Mouse (Mus musculus) G1E-ER4 (cell line): ENCODE measurements around the gene Hspa1a. TPM values are rescaled to one million over a fixed set of nuclear protein-coding genes. Genes with fewer than 3 reads are reported as not detected.

Experiments used
- GATA1 ChIP-seq: IDR thresholded peaks from one replicate; pipeline ENCODE4 v1.8.0; 2012; ENCODE audit warnings: low read length, inconsistent platforms
- polyA plus RNA-seq: library from polyadenylated mRNA; stranded (reverse); fragments of >175 nt; gene quantifications from 2 replicates; pipeline ENCODE4 v1.2.3, GENCODE M21; 2012

The Hspa1a gene
- polyA plus RNA-seq, 1 experiment = not detected

DNA sequence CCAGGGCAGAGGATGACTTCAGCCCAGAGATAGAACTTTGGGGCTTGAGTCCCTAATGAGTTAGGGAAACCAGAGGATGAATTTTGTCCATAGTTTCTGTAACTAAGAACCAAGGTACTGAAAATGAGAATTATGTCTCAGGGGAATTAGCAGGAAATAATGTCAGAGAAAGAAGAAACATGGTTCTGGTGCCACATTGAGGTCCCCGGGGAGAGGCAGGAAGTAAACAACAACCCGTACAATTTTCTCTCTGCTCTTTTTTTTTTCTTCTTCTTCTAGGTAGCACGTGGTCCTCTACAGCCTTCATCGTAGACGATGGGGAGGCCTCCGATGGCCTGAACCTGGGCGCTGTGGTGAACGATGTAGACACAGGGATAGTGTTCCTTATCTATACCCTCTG lies 39.7 kb downstream of the Hspa1a start:
- no peak for TF ChIP-seq GATA1

DNA sequence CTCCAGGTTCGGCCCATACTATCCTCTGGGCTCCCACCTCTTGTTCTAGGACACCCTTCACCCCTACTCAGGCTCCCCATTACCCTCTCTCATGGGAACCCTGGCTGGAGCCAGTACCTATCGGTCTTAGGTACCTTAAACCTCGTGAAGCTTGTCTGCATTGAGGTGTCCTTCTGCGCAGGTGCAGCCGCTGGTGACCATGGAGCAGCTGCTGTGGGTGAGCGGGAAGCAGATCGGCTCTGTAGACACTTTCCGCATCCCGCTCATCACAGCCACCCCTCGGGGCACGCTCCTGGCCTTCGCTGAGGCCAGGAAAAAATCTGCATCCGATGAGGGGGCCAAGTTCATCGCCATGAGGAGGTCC lies 40.2 kb downstream of the Hspa1a start:
- TF ChIP-seq GATA1 = no peak

DNA sequence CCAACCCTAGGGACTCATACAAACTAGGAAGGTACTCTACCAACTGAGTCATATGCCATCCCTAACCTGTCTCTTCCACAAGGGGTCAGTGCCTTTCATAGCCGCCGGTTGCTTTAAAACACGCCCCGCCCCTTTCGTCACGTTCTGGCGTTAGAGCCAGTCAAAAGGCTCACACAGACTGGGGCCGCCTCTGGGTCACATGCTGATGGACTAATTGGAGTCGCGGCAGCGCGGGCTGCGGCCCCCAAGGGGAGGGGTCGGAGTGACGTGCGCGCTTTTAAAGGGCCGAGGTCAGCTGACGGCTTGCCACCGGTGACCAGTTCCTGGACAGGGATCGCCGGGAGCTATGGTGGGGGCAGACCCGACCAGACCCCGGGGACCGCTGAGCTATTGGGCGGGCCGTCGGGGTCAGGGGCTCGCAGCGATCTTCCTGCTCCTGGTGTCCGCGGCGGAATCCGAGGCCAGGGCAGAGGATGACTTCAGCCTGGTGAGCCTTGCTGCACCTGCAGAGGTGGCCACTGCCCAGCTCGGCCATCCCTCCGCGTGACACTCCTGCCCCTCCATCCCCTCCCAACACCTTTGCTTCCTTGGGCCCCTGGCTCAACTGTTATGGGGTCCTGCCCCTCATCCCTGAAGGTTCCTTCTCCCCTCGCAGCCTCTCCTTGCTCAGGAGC lies 40.8 kb downstream of the Hspa1a start, which contains the start of gene Neu1:
Gene Neu1, plus strand, starts transcription at position 193 of the 674 bp plus-strand sequence.
- TF ChIP-seq GATA1 = no peak

DNA sequence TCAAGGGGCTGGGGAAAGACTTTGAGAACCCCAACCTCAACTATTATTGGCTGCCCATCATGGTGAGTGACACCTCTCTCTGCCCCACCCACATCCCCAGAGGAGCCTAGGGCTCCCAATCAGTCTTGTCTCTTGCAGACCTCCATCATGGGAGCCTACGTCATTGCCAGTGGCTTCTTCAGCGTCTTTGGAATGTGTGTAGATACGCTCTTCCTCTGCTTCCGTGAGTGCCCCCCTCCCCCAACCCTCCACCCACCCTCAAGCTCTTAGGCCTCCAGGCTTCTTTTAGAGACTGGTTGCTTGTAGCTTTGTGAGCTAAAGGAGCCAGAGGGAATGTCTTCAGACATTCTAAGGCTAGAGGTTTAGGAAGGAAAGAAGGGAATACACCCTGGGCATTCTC lies 43.1 kb downstream of the Hspa1a start:
- TF ChIP-seq GATA1 = no peak

DNA sequence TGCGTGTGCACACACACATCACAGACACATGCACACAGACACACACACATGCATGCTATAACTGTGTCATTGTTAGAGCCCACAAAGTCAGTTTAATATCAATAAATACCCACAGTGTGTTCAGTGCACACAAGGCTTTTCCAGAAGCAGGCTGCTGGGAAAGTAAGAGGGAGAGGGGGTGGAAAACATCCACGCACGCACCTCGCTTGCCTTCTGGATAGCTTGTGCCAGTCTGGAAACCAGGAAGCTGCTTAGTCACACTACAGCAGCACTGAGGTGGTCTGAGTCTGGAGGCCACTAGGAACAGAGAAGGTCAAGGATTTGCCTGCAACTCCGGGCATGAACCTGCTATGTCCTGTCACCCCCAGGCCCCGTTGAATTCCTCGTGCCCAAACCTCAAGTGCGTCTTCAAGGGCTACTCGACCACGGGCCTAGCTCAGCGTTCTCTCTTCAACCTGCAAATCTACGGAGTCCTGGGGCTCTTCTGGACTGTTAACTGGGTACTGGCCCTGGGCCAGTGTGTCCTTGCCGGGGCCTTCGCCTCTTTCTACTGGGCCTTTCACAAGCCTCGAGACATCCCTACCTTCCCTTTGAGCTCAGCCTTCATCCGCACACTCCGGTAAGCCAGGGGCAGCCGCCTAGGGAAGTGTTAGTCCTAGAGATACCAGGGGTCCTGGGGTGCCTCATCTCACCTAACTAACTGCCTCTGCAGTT lies 44.5 kb downstream of the Hspa1a start:
- no peak for TF ChIP-seq GATA1

DNA sequence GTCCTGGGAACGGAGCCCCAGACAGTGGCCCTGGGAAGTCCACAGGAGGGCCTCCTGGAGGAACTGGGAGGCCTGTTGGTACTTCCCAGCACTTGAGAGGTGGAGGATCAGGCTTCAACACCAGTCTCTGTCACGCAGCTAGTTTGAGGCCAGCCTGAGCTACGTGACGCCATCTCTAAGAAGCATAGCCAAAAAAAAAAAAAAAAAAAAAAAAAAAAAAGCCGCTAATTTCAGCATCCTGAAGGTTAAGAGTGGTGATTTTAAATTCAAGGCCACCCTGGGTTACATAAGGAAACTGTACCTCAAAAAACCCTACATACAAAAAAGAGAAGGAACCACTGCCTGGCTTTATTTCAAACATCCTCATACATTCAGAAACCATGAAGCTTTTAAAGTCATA lies 47.7 kb downstream of the Hspa1a start:
- TF ChIP-seq GATA1 = no peak

DNA sequence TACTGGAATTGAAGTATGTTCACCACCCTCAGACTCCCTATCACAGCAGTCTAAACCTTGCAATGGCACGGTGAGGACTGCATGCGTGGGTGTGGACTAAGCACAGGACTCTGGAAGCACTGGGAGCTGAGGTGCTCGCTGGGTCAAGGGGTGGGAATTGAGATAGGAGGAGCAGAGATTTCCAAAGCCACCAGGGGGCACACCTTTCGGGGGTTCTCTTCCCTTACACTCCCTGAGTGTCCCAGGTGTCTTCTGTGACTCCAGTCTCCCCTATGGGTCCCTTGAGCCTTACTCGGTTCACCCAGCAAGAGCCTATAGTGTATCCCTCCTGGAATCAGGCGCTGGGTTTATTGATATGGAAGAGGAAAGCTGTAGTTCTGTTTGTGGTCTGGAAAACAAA lies 49.0 kb downstream of the Hspa1a start:
- no peak for TF ChIP-seq GATA1

Other genes with a start within 250 kb of the Hspa1a start
- gene C4b, start 228.3 kb downstream of the Hspa1a start, polyA plus RNA-seq = not detected in 2 replicates
- not detected in 2 replicates for gene Cyp21a1, start 167.6 kb downstream of the Hspa1a start, polyA plus RNA-seq
- 52.4 and 52.9 TPM in 2 replicates for gene Stk19, start 135.2 kb downstream of the Hspa1a start, polyA plus RNA-seq
- gene Dxo, start 135.1 kb downstream of the Hspa1a start, polyA plus RNA-seq = 47.6 and 78.7 TPM in 2 replicates
- gene Skiv2l, start 121.9 kb downstream of the Hspa1a start, polyA plus RNA-seq = 62.2 and 65.4 TPM in 2 replicates
- gene Nelfe, start 121.8 kb downstream of the Hspa1a start, polyA plus RNA-seq = 375 and 385 TPM in 2 replicates
- gene Cfb, start 109.6 kb downstream of the Hspa1a start, polyA plus RNA-seq = not detected in 2 replicates
- 24.4 and 27.6 TPM in 2 replicates for gene Zbtb12, start 92.7 kb downstream of the Hspa1a start, polyA plus RNA-seq
- gene Gm20547, start 90.1 kb downstream of the Hspa1a start, polyA plus RNA-seq = not detected in 2 replicates
- gene C2, start 73.9 kb downstream of the Hspa1a start, polyA plus RNA-seq = 0.49 and 1.3 TPM in 2 replicates
- 352 and 449 TPM in 2 replicates for gene Ehmt2, start 73.7 kb downstream of the Hspa1a start, polyA plus RNA-seq
- not detected in 2 replicates for gene Slc44a4, start 57.7 kb downstream of the Hspa1a start, polyA plus RNA-seq
- gene Neu1, start 40.9 kb downstream of the Hspa1a start, polyA plus RNA-seq = 12.3 and 17.6 TPM in 2 replicates
- gene Hspa1b, start 12.9 kb downstream of the Hspa1a start, polyA plus RNA-seq = 0.33 and 0.36 TPM in 2 replicates
- 0.12 TPM in 1 of 2 replicates, not detected in the other for gene Gm20481, start 2.2 kb downstream of the Hspa1a start, polyA plus RNA-seq
- 0.02 TPM in 1 of 2 replicates, not detected in the other for gene Hspa1l, start 547 bp upstream of the Hspa1a start, polyA plus RNA-seq
- gene Lsm2, start 9.7 kb upstream of the Hspa1a start, polyA plus RNA-seq = 309 and 320 TPM in 2 replicates
- 965 and 1,080 TPM in 2 replicates for gene Vars, start 28.8 kb upstream of the Hspa1a start, polyA plus RNA-seq
- gene Vwa7, start 44.4 kb upstream of the Hspa1a start, polyA plus RNA-seq = 1.0 and 1.4 TPM in 2 replicates
- gene Sapcd1, start 55.9 kb upstream of the Hspa1a start, polyA plus RNA-seq = 40.3 and 64.9 TPM in 2 replicates
- gene Msh5, start 74.6 kb upstream of the Hspa1a start, polyA plus RNA-seq = 7.0 and 7.1 TPM in 2 replicates
- 168 and 216 TPM in 2 replicates for gene Clic1, start 77.8 kb upstream of the Hspa1a start, polyA plus RNA-seq
- 156 and 185 TPM in 2 replicates for gene Ddah2, start 86.9 kb upstream of the Hspa1a start, polyA plus RNA-seq
- not detected in 2 replicates for gene Ly6g6c, start 93.2 kb upstream of the Hspa1a start, polyA plus RNA-seq
- gene Mpig6b, start 94.0 kb upstream of the Hspa1a start, polyA plus RNA-seq = not detected in 2 replicates
- not detected in 2 replicates for gene Ly6g6e, start 104.7 kb upstream of the Hspa1a start, polyA plus RNA-seq
- 0.22 TPM in 1 of 2 replicates, not detected in the other for gene Ly6g6d, start 105.9 kb upstream of the Hspa1a start, polyA plus RNA-seq
- gene Ly6g6f, start 113.5 kb upstream of the Hspa1a start, polyA plus RNA-seq = 0.05 and 0.06 TPM in 2 replicates
- 112 and 148 TPM in 2 replicates for gene Abhd16a, start 117.1 kb upstream of the Hspa1a start, polyA plus RNA-seq
- gene Ly6g5c, start 136.1 kb upstream of the Hspa1a start, polyA plus RNA-seq = not detected in 2 replicates
- gene Ly6g5b, start 143.3 kb upstream of the Hspa1a start, polyA plus RNA-seq = 0.08 and 0.15 TPM in 2 replicates
- 62.0 and 85.8 TPM in 2 replicates for gene Gpank1, start 149.3 kb upstream of the Hspa1a start, polyA plus RNA-seq
- gene Csnk2b, start 149.9 kb upstream of the Hspa1a start, polyA plus RNA-seq = 66.1 and 68.9 TPM in 2 replicates
- gene D17H6S53E, start 154.2 kb upstream of the Hspa1a start, polyA plus RNA-seq = 11.4 and 13.3 TPM in 2 replicates
- gene Apom, start 159.9 kb upstream of the Hspa1a start, polyA plus RNA-seq = 0.23 and 0.27 TPM in 2 replicates
- 685 and 826 TPM in 2 replicates for gene Bag6, start 163.0 kb upstream of the Hspa1a start, polyA plus RNA-seq
- 1,478 and 1,496 TPM in 2 replicates for gene Prrc2a, start 192.7 kb upstream of the Hspa1a start, polyA plus RNA-seq
- gene Aif1, start 203.9 kb upstream of the Hspa1a start, polyA plus RNA-seq = not detected in 2 replicates
- 0.39 and 0.49 TPM in 2 replicates for gene Lst1, start 216.3 kb upstream of the Hspa1a start, polyA plus RNA-seq
- 0.09 and 0.12 TPM in 2 replicates for gene Ltb, start 222.3 kb upstream of the Hspa1a start, polyA plus RNA-seq
- gene Tnf, start 229.9 kb upstream of the Hspa1a start, polyA plus RNA-seq = not detected in 2 replicates
- not detected in 2 replicates for gene Lta, start 233.2 kb upstream of the Hspa1a start, polyA plus RNA-seq
- gene Gm16181, start 248.7 kb upstream of the Hspa1a start, polyA plus RNA-seq = not detected in 2 replicates